In genomic region chr2:165300424-165300823, GRCm38 (mm10) we compare ENCODE assay signal across 18 mouse cellular contexts. TPM values are rescaled to one million over a fixed set of nuclear protein-coding genes. Genes with fewer than 3 reads are reported as not detected.
DNase-seq lines count a peak whose midpoint lies in the region; ATAC-seq and TF ChIP-seq lines count a peak whose summit lies in the region.
"Had no signal": no experiment of that assay in that cellular context is flagged by ENCODE, and none has a peak within 500 bp of the region (broad histone marks: within the 10 kb centered on the region; RNA-seq: fewer than 3 reads in every experiment).

No protein-coding gene starts in this region.

- no peak overlapping the region for H3K4me3 ChIP-seq in forebrain, embryonic 12.5 days (replicated peaks)
- H3K4me3 ChIP-seq in forebrain, embryonic 11.5 days (ENCODE audit: low read depth, low read length): no peak overlapping the region
- no peak overlapping the region for H3K4me3 ChIP-seq in left cerebral cortex, adult 2 months
- H3K4me3 ChIP-seq: embryonic facial prominence, embryonic 13.5 days; heart, embryonic 10.5 days; limb, embryonic 12.5 days had no signal

- TF ChIP-seq CTCF in left cerebral cortex, adult 2 months (IDR thresholded peaks at IDR 0.05): no peak

- 0 out of 2 replicates have a peak overlapping the region, but pooled peaks have one; percentile 8 for H3K27ac ChIP-seq in forebrain, embryonic 12.5 days
- H3K27ac ChIP-seq in forebrain, embryonic 11.5 days (ENCODE audit: low read depth, low read length): no peak overlapping the region
- H3K27ac ChIP-seq in left cerebral cortex, adult 2 months: 0 out of 2 replicates have a peak overlapping the region, but pooled peaks have one; percentile 8
- H3K27ac ChIP-seq: embryonic facial prominence, embryonic 13.5 days; heart, embryonic 10.5 days; kidney, postnatal 0 days; limb, embryonic 12.5 days; liver, embryonic 14.5 days had no signal

- no peak for ATAC-seq in forebrain, embryonic 12.5 days (ENCODE audit: low FRiP score)
- ATAC-seq in forebrain, embryonic 11.5 days (replicated peaks; ENCODE audit: low FRiP score): no peak
- peak; percentile 30 for ATAC-seq in granulocyte monocyte progenitor cell, adult 5-6 weeks (replicated peaks; ENCODE audit: poor library complexity, severe bottlenecking)
- ATAC-seq: intestine, embryonic 16.5 days; lung, postnatal 0 days had no signal

- H3K4me2 ChIP-seq in forebrain, embryonic 12.5 days: no peak overlapping the region
- H3K4me2 ChIP-seq in forebrain, embryonic 11.5 days (ENCODE audit: low read depth, low read length, severe bottlenecking): no peak overlapping the region
- H3K4me2 ChIP-seq: embryonic facial prominence, embryonic 13.5 days; limb, embryonic 12.5 days had no signal

- peaks cover 96% of the 10 kb centered on the region for H3K36me3 ChIP-seq in forebrain, embryonic 12.5 days (replicated peaks)
- peaks cover 3% of the 10 kb centered on the region for H3K36me3 ChIP-seq in forebrain, embryonic 11.5 days (ENCODE audit: control insufficient read depth, insufficient read depth, low read length)

- no peaks in the 10 kb centered on the region for H3K27me3 ChIP-seq in forebrain, embryonic 12.5 days
- H3K27me3 ChIP-seq in forebrain, embryonic 11.5 days (ENCODE audit: control insufficient read depth, insufficient read depth, low read length): no peaks in the 10 kb centered on the region
- H3K27me3 ChIP-seq: embryonic facial prominence, embryonic 13.5 days; limb, embryonic 12.5 days had no signal

- 84% methylated on average over 8 of the region's 8 CpGs for WGBS in forebrain, embryonic 12.5 days
- 86% methylated on average over 8 of the region's 8 CpGs for WGBS in forebrain, embryonic 11.5 days

- no peak for DNase-seq in forebrain, embryonic 11.5 days (ENCODE audit: low spot score)
- DNase-seq in left cerebral cortex, adult 2 months (ENCODE audit: extremely low spot score in 1 of 2, low spot score in 2 of 2): no peak
- DNase-seq in left cerebral cortex, postnatal 10 days (ENCODE audit: extremely low spot score in 1 of 2, low spot score in 2 of 2): no peak
- DNase-seq in cerebellum, postnatal 25 days: peak; percentile 61 to 67
- DNase-seq in thymus, adult 18-20 months: no peak
- no peak for DNase-seq in urinary bladder, postnatal 36 days (ENCODE audit: low spot score in 2 of 2)
- DNase-seq: gastrocnemius, postnatal 14 days; heart, postnatal 14 days; right cerebral cortex, postnatal 14 days had no signal

- intact Hi-C loops in left cerebral cortex, adult 2 months (cut with DNase I): no loop called here
- intact Hi-C loops in left cerebral cortex, postnatal 10 days (cut with DNase I): no loop called here

- H3K9me3 ChIP-seq in forebrain, embryonic 12.5 days: no peaks in the 10 kb centered on the region
- no peaks in the 10 kb centered on the region for H3K9me3 ChIP-seq in forebrain, embryonic 11.5 days (ENCODE audit: control insufficient read depth, low read length)
- H3K9me3 ChIP-seq: embryonic facial prominence, embryonic 13.5 days; heart, embryonic 10.5 days had no signal

- H3K9ac ChIP-seq in forebrain, embryonic 12.5 days: no peak overlapping the region
- no peak overlapping the region for H3K9ac ChIP-seq in forebrain, embryonic 11.5 days (ENCODE audit: low read length)
- H3K9ac ChIP-seq: embryonic facial prominence, embryonic 13.5 days; limb, embryonic 12.5 days; liver, embryonic 14.5 days had no signal

- peaks cover 9% of the 10 kb centered on the region for H3K4me1 ChIP-seq in forebrain, embryonic 12.5 days
- H3K4me1 ChIP-seq in forebrain, embryonic 11.5 days (replicated peaks; ENCODE audit: control insufficient read depth, insufficient read depth, low read length): no peaks in the 10 kb centered on the region
- H3K4me1 ChIP-seq: embryonic facial prominence, embryonic 13.5 days; heart, embryonic 10.5 days; limb, embryonic 12.5 days had no signal

RNA-seq across cellular contexts. Expression of gene Slc35c2, which starts 12.8 kb away (rescaled TPM):
- 57.9 and 62.4 TPM in 2 replicates for polyA plus RNA-seq in forebrain, embryonic 12.5 days (2016; fragmentation: Nextera tagmentation; extraction: Ambion mirVana)
- polyA plus RNA-seq in forebrain, embryonic 11.5 days (2014; fragmentation: Nextera tagmentation; extraction: Ambion mirVana): 54.3 and 62.7 TPM in 2 replicates
- 10 to 100 TPM; 59.1 to 63.4 TPM for total RNA-seq in left cerebral cortex, adult 2 months (2021)
- 10 to 100 TPM; 44.4 to 49.3 TPM for total RNA-seq in left cerebral cortex, postnatal 10 days (2021)
- 90.6 and 93.9 TPM in 2 replicates for total RNA-seq in granulocyte monocyte progenitor cell, adult 5-6 weeks (2014; fragmentation: Nextera tagmentation)
- total RNA-seq in granulocyte monocyte progenitor cell, adult 5-6 weeks (2017): 79.6 and 89.9 TPM in 2 replicates

RNA-seq across cellular contexts. Expression of gene Elmo2, which starts 25.9 kb away (rescaled TPM):
- polyA plus RNA-seq in forebrain, embryonic 12.5 days (2016; fragmentation: Nextera tagmentation; extraction: Ambion mirVana): 94.6 and 99.7 TPM in 2 replicates
- polyA plus RNA-seq in forebrain, embryonic 11.5 days (2014; fragmentation: Nextera tagmentation; extraction: Ambion mirVana): 95.4 and 108 TPM in 2 replicates
- 100 to 1,000 TPM; 164 to 173 TPM for total RNA-seq in left cerebral cortex, adult 2 months (2021)
- 100 to 1,000 TPM; 102 to 104 TPM for total RNA-seq in left cerebral cortex, postnatal 10 days (2021)
- 53.2 and 57.9 TPM in 2 replicates for total RNA-seq in granulocyte monocyte progenitor cell, adult 5-6 weeks (2014; fragmentation: Nextera tagmentation)
- total RNA-seq in granulocyte monocyte progenitor cell, adult 5-6 weeks (2017): 28.5 and 38.8 TPM in 2 replicates

Comparison
In these comparisons a context has a peak if more than half of its experiments do, and no peak if none do; other contexts are left out.
1. DNase-seq: peak in cerebellum, postnatal 25 days (2 of 2); none in forebrain, embryonic 11.5 days (single experiment), left cerebral cortex, adult 2 months (0 of 2), left cerebral cortex, postnatal 10 days (0 of 2), thymus, adult 18-20 months (0 of 2) and urinary bladder, postnatal 36 days (0 of 2).